Mouse (Mus musculus) heart, adult 18-20 months (tissue): ENCODE data around the gene 4921507P07Rik. TPM values are rescaled to one million over a fixed set of nuclear protein-coding genes. Genes with fewer than 3 reads are reported as not detected.
A peak's percentile ranks its signal among the peaks of the same experiment; 100 is the strongest.
"Not testable (repeated sequence)": the region's sequence is repeated elsewhere in the genome, so short reads cannot be mapped to it uniquely, and the experiment has no call there.

ENCODE experiments used
- DNase-seq, 2 experiments: peaks; one replicate each; pipeline ENCODE4 v3.0.0; 2021 to 2022; ENCODE audit warnings: mixed read lengths in 1 of 2
- long read RNA-seq, 2 experiments: library from polyadenylated mRNA; stranded (forward); transcript quantifications; one replicate each; pipeline ENCODE4 v2.0.0; 2021
- total RNA-seq, 2 experiments: library from RNA; stranded (reverse); gene quantifications; 2 replicates each; pipeline ENCODE4 v1.2.3; 2021

4921507P07Rik gene
- total RNA-seq = under 1 TPM; 0.25 to 0.31 TPM
- long read RNA-seq, experiment 1, partial matches to known transcripts = 0 of 1 reads
- long read RNA-seq, experiment 1, other reads (novel, unspliced or antisense) = 1 of 1 reads
- long read RNA-seq, experiment 2 = 0 reads

GRCm38 (mm10) chr6:50596301-50597211, at the start of gene 4921507P07Rik:
Gene 4921507P07Rik, minus strand, starts transcription at chr6:50596632.
- peak; percentile 96 to 97 for DNase-seq

- peak in 1 of 2 experiments; percentile 18 for DNase-seq
These were observed 48.3 kb upstream of the 4921507P07Rik start for GRCm38 (mm10) chr6:50644701-50645100.

GRCm38 (mm10) chr6:50641898-50642297, 45.5 kb upstream of the 4921507P07Rik start:
- no peak for DNase-seq

DNA sequence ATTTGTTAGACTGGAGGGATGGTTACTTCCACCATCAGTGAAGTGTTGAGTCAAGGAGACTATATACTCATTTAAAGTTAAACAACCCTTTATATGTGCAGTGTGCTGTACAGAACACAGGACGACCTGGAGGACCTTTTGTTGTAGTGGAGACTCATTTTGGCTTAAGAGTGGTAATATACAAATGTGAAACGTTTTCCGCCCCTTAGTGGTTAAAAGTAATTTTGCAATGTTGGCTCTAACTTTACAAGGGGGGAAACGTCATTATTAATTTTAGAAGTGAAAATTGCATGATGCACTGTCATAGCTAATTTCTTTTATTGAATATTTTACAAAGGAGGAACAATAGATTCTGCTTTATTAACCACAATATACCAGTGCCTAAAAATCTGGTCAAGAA, 43.9 kb upstream of the 4921507P07Rik start:
- peak in 1 of 2 experiments; percentile 40 for DNase-seq

DNA sequence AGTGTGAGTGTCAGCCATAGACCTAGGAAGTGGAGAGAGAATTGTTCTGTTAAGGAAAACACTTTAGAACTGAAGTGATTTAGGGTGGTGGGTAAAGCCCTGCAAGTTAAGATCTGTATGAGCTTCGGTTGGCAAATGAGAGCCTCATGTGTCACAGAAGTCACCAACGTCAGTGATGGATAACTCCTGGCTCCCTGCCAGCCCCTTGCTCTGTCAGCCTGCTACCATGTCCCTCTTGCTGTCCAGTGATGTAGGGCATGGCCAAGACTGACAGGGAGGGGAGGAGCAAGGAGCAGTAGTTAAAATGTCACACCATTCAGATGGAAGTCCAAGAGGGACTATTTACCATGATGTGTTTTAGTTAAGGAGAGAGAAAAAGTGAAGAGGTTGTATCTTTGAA, 43.2 kb upstream of the 4921507P07Rik start:
- no peak for DNase-seq

DNA sequence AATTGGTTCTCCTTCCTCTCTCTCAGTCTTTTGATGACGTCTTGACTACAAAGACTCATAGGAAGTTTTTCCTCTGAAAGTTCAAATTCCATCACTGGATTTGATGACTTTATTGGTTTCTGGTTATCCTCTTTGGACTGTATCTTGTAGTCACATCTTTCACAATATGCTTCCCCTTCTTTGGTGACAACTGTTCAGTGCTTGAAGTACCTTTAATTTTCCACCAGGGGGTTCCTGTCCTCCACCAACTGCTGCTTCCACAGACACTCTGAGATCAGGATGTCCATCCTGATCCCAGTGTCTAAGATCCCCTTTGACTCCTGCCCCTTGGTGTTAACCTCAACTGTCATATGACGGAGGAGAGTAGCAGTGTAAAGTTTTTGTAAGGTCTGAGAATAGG, 29.7 kb upstream of the 4921507P07Rik start:
- DNase-seq = not testable (repeated sequence)

DNA sequence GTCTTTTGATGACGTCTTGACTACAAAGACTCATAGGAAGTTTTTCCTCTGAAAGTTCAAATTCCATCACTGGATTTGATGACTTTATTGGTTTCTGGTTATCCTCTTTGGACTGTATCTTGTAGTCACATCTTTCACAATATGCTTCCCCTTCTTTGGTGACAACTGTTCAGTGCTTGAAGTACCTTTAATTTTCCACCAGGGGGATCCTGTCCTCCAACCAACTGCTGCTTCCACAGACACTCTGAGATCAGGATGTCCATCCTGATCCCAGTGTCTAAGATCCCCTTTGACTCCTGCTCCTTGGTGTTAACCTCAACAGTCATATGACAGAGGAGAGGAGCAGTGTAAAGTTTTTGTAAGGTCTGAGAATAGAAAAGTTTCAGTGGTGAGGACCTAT, 21.8 kb upstream of the 4921507P07Rik start:
- DNase-seq = not testable (repeated sequence)

DNA sequence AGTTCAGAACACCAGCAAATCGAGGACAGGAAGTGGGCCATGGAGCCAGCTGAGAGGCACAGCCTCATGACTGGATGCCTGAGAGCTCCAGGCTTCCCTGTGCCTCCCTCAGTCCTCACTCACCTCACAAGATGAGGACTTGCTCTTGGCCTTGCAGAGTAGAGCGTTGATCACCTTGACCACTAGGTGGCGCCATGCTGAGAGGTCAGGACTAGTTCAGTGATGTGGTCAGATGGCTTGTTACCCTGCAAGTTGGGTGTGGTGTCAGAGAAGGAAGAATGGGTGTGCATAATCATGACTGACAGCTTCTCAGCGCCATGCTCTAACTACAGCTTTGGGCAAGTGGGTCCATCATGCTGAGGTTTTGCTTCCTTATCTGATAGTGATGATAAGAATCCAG, 5.2 kb upstream of the 4921507P07Rik start:
- DNase-seq = no peak

- DNase-seq = peak; percentile 38 to 48
These were observed 2.1 kb upstream of the 4921507P07Rik start for GRCm38 (mm10) chr6:50598560-50598959.

DNA sequence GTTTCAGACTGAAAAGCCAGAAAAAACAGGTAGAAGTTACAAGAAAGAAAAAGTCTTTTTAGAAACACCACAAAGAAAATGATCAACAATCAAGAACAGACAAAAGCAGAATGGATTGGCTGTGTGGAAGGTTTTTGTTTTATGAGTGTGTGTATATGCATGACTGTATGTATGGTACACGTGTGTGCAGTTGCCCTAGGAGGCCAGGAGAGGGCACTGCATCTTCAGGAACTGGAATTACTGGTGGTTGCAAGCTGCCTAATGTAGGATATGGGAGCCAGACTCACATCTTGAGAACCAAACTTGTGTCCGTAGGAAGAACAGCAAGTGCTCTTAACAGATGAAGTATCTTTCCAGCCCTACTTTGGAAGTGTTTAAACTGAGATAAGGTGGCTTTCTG, 2.1 kb downstream of the 4921507P07Rik start:
- no peak for DNase-seq

GRCm38 (mm10) chr6:50593334-50593845, 3.0 kb downstream of the 4921507P07Rik start:
- DNase-seq = no peak

- no peak for DNase-seq
These were observed 6.2 kb downstream of the 4921507P07Rik start for GRCm38 (mm10) chr6:50590234-50590633.

DNA sequence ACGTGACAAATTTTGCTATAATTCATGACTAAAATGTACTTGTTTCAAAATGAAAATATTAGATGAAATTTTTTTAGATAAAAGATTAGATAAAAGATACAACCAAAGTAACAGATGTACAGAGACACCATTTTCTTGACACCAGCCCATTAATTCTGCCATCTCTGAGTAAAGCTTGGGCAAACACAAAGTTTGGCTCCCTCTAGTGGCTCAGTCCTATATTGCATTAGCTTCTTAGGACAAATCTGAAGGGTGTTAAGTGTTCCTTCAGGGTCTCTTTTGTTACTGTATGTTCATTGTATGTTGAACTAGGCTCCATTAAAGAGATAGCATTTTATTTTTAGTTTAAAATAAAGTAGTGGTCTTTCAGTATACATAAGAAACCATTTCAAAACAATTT, 8.2 kb downstream of the 4921507P07Rik start:
- peak; percentile 43 to 75 for DNase-seq

GRCm38 (mm10) chr6:50587412-50587811, 9.0 kb downstream of the 4921507P07Rik start:
- DNase-seq = no peak

GRCm38 (mm10) chr6:50586316-50586715, 10.1 kb downstream of the 4921507P07Rik start:
- no peak for DNase-seq

DNA sequence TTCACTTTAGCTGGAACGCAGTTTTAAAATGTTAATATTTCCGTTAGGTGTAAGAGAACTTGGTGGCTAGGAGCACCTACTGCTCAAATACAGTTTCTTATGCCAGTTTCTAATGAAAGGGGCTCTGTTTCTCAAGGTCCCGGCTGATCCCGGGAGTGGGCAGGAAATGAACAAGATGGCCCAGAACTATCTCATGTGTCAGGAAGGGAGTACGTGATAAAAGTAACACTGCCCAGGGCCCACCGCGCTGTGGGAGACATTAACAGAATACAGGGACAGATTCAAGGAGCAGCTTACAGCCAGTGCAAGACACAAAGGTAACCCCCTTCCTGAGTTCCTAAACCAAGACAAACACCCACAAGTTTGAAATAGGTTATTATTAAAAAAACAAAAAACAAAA, 10.7 kb downstream of the 4921507P07Rik start:
- DNase-seq = no peak

GRCm38 (mm10) chr6:50571661-50572060, 24.8 kb downstream of the 4921507P07Rik start:
- no peak for DNase-seq

GRCm38 (mm10) chr6:50566997-50567255, 29.5 kb downstream of the 4921507P07Rik start:
- DNase-seq = no peak

DNA sequence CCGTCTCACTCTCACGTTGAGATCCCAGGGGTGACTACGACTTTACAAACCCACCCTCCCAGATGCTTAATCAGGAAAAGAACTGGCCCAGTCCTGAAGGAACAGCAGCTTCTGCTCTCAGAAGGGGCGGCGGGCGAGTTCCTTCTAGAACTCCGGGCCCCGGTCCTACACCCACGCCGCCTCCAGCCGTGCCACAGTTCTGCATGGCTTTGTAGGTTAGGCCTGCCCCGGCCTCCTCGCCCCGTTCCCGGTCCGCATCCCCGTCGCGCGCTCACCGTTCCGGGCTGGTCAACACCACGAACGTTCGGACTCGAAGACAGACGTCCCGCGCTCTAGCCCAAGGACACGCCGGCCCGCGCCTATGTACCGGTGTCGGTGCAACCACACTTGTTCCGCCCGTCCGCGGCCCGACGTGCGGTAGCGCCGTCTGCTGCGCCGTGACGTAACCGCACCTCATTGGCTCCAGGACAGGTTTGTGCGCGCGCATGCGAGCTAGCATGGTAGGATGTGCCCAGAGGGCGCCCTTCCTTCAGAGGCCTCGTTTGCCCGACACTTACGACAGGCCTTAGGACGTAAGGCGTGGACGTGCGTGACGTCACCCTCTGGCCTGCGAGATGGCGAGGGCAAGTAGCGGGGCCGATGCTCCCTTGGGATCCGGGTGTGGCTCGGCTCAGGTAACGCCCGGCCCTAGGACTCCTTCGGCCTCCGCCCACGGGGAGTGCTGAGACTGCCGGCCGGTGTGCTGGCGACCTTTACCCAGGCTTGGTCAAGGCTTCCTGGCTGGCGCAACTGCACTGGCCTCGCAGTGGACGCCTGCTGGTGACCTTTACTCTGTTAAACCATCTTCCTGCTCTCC, 30.1 kb downstream of the 4921507P07Rik start, which contains the start of gene Cycs:
Gene Cycs (minus strand): TSS at position 398 of the 856 bp plus-strand sequence.
- peak; percentile 99 to 100 for DNase-seq

GRCm38 (mm10) chr6:50563651-50564050, 32.8 kb downstream of the 4921507P07Rik start:
- no peak for DNase-seq

- no peak for DNase-seq
These were observed 34.0 kb downstream of the 4921507P07Rik start for GRCm38 (mm10) chr6:50562421-50562820.

- DNase-seq = no peak
These were observed 35.7 kb downstream of the 4921507P07Rik start for GRCm38 (mm10) chr6:50560776-50561175.

GRCm38 (mm10) chr6:50558877-50559276, 37.6 kb downstream of the 4921507P07Rik start:
- no peak for DNase-seq
